Mouse (Mus musculus): ENCODE data around the gene Clpp.

- TF ChIP-seq POLR2A (IDR thresholded peaks at IDR 0.05; ENCODE audit: extremely low read depth, insufficient read depth, low read length) (no peak), CTCF (IDR thresholded peaks at IDR 0.05; ENCODE audit: extremely low read depth, insufficient read depth, low read length) (no peak)
Observed at GRCm38 (mm10) chr17:56973956-56974707, 16.0 kb upstream of the Clpp start.
